Mouse (Mus musculus) adrenal gland, postnatal 4 days (tissue): ENCODE results near the gene Ldhd. TPM values are rescaled to one million over a fixed set of nuclear protein-coding genes. Genes with fewer than 3 reads are reported as not detected.

Experiments used
- DNase-seq, 2 experiments: peaks; one replicate each; pipeline ENCODE4 v3.0.0; 2021 to 2022; ENCODE audit warnings: low spot score in 2 of 2, mixed read lengths in 2 of 2
- total RNA-seq, 2 experiments: library from RNA; stranded (reverse); gene quantifications; 2 replicates each; pipeline ENCODE4 v1.2.3; 2021

Gene Ldhd
- total RNA-seq, 2 experiments from 2014 or later = 22.0 to 23.2 TPM

GRCm38 (mm10) chr8:111628401-111628800 lies 1.8 kb downstream of the Ldhd start:
- DNase-seq = no peak

GRCm38 (mm10) chr8:111627923-111628322 lies 2.3 kb downstream of the Ldhd start:
- DNase-seq = no peak

- DNase-seq = no peak
Observed at GRCm38 (mm10) chr8:111626933-111627332, 3.2 kb downstream of the Ldhd start.

- no peak for DNase-seq
Observed at GRCm38 (mm10) chr8:111626528-111626820, 3.7 kb downstream of the Ldhd start.

GRCm38 (mm10) chr8:111625694-111626527 lies 4.3 kb downstream of the Ldhd start:
- peak in 1 of 2 experiments; percentile 56 for DNase-seq

GRCm38 (mm10) chr8:111624853-111625221 lies 5.3 kb downstream of the Ldhd start:
- DNase-seq = no peak

- DNase-seq = peak in 1 of 2 experiments; percentile 62
Observed at GRCm38 (mm10) chr8:111624081-111624852, 5.9 kb downstream of the Ldhd start.

GRCm38 (mm10) chr8:111622553-111622952 lies 7.6 kb downstream of the Ldhd start:
- no peak for DNase-seq

- DNase-seq = no peak
Observed at GRCm38 (mm10) chr8:111622104-111622503, 8.1 kb downstream of the Ldhd start.

- DNase-seq = no peak
Observed at GRCm38 (mm10) chr8:111619936-111620335, 10.2 kb downstream of the Ldhd start.

GRCm38 (mm10) chr8:111618273-111618672 lies 11.9 kb downstream of the Ldhd start:
- no peak for DNase-seq

GRCm38 (mm10) chr8:111617812-111618211 lies 12.4 kb downstream of the Ldhd start:
- no peak for DNase-seq

- DNase-seq = no peak
Observed at GRCm38 (mm10) chr8:111614786-111615701, 15.1 kb downstream of the Ldhd start.

GRCm38 (mm10) chr8:111613181-111613580 lies 17.0 kb downstream of the Ldhd start:
- no peak for DNase-seq

- no peak for DNase-seq
Observed at GRCm38 (mm10) chr8:111607414-111607813, 22.8 kb downstream of the Ldhd start.

GRCm38 (mm10) chr8:111606961-111607360 lies 23.2 kb downstream of the Ldhd start:
- DNase-seq = no peak

GRCm38 (mm10) chr8:111604986-111605385 lies 25.2 kb downstream of the Ldhd start:
- no peak for DNase-seq

- no peak for DNase-seq
Observed at GRCm38 (mm10) chr8:111602050-111602449, 28.1 kb downstream of the Ldhd start.

- no peak for DNase-seq
Observed at GRCm38 (mm10) chr8:111599707-111600444, 30.3 kb downstream of the Ldhd start.

- no peak for DNase-seq
Observed at GRCm38 (mm10) chr8:111597310-111597709, 32.9 kb downstream of the Ldhd start.

GRCm38 (mm10) chr8:111596485-111596821 lies 33.7 kb downstream of the Ldhd start:
- no peak for DNase-seq
